Mouse (Mus musculus): Measurements from ENCODE around the gene Cer1.

DNA sequence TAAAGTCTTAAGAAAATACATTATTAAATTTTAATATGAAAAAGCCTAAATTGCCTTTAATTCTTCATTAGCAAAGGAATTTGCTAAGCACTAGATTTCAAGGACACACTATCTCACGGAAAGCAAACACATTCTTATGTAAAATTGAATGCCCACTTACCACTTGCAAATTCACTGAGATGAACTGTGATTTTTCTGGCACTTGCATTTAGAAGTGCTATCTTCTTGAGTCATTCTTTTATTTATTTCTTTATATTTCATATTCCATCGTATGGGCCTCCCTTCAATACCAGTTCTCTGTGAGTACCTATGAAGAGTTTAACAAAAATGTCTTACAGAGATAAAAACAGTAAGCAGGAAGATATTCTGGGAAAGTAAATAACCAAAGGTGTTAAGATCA lies 31.1 kb downstream of the Cer1 start:
- TF ChIP-seq POLR2A (IDR thresholded peaks at IDR 0.05; ENCODE audit: borderline replicate concordance, control insufficient read depth, low read depth, low read length) (no peak), CTCF (IDR thresholded peaks at IDR 0.05; ENCODE audit: control insufficient read depth, insufficient read depth, low read length) (no peak)

Measured in bone marrow, adult 2 months (tissue).